Mouse (Mus musculus) thymus, adult 2 months (tissue): ENCODE results near the gene Msh6.

Experiments
- CTCF ChIP-seq: fragments of 200-500 bp; IDR thresholded peaks from 2 replicates; pipeline ENCODE4 v1.5.1; 2012; ENCODE audit warnings: mild to moderate bottlenecking, control low read depth, low read length, moderate library complexity, borderline replicate concordance; ENCODE audit not compliant: control insufficient read depth, poor library complexity, insufficient read depth; ENCODE audit errors: extremely low read depth
- POLR2A ChIP-seq: fragments of 200-500 bp; IDR thresholded peaks from 2 replicates; pipeline ENCODE4 v1.6.1; 2012; ENCODE audit warnings: mild to moderate bottlenecking, low read length, control low read depth, moderate library complexity; ENCODE audit not compliant: control insufficient read depth, poor library complexity, insufficient read depth; ENCODE audit errors: extremely low read depth

- TF ChIP-seq CTCF = peak; percentile 61; the same call in 1 of the 2 replicates
- TF ChIP-seq POLR2A = no peak
Observed at GRCm38 (mm10) chr17:87958283-87958682, 16.6 kb upstream of the Msh6 start.
